Mouse (Mus musculus) heart, adult 2 months (tissue): ENCODE measurements around the gene Tmtc2. TPM values are rescaled to one million over a fixed set of nuclear protein-coding genes. Genes with fewer than 3 reads are reported as not detected.

Experiments used
- DNase-seq, 2 experiments: peaks; one replicate each; pipeline ENCODE4 v3.0.0; 2021
- H3K27ac ChIP-seq: fragments of 200-600 bp; 2 replicates; pipeline ENCODE4 v1.8.1; 2022
- H3K27me3 ChIP-seq: fragments of 200-500 bp; 2 replicates; pipeline ENCODE4 v1.6.1; 2012; ENCODE audit warnings: mild to moderate bottlenecking, low read length, inconsistent platforms, mixed read lengths; ENCODE audit not compliant: control insufficient read depth, insufficient read depth
- H3K36me3 ChIP-seq: fragments of 200-500 bp; 2 replicates; pipeline ENCODE4 v1.6.1; 2012; ENCODE audit warnings: low read length, inconsistent platforms; ENCODE audit not compliant: control insufficient read depth, insufficient read depth
- H3K4me1 ChIP-seq: fragments of 200-500 bp; 2 replicates; pipeline ENCODE4 v1.6.1; 2011; ENCODE audit warnings: low read length; ENCODE audit not compliant: control insufficient read depth, insufficient read depth
- H3K4me3 ChIP-seq: fragments of 200-600 bp; 2 replicates; pipeline ENCODE4 v1.8.1; 2022
- H3K79me2 ChIP-seq: fragments of 200-500 bp; replicated peaks from 2 replicates; pipeline ENCODE4 v1.6.1; 2012; ENCODE audit warnings: mild to moderate bottlenecking, inconsistent platforms, low read length, moderate library complexity, mixed read lengths; ENCODE audit not compliant: control insufficient read depth, insufficient read depth
- H3K9ac ChIP-seq: fragments of 200-500 bp; 2 replicates; pipeline ENCODE4 v1.6.1; 2012; ENCODE audit warnings: low read depth, mild to moderate bottlenecking, control low read depth, inconsistent platforms, low read length, mixed read lengths
- CTCF ChIP-seq: fragments of 200-600 bp; IDR thresholded peaks from 2 replicates; pipeline ENCODE4 v1.8.1; 2022; ENCODE audit warnings: antibody characterized with exemption, mild to moderate bottlenecking, moderate library complexity
- EP300 ChIP-seq: fragments of 200-500 bp; IDR thresholded peaks from 2 replicates; pipeline ENCODE4 v1.6.1; 2011; ENCODE audit warnings: low read depth, low read length, control low read depth; ENCODE audit not compliant: insufficient read depth
- POLR2A ChIP-seq: fragments of 200-500 bp; IDR thresholded peaks from 2 replicates; pipeline ENCODE4 v1.6.1; 2011; ENCODE audit warnings: mild to moderate bottlenecking, low read depth, low read length, control low read depth; ENCODE audit not compliant: insufficient read depth
- WGBS: fragments of 180-500 bp; shearing (Covaris S2); methylation state at CpG from one replicate; pipeline ENCODE4 v1.1.7; 2018; 5-methylcytosine and 5-hydroxymethylcytosine counted together
- intact Hi-C: fragments of 180-260 bp; cut with DNase I; formaldehyde crosslinking; loops from one replicate; pipeline ENCODE4 v1.15.1; 2025
- polyA plus RNA-seq: library from polyadenylated mRNA; depleted of rRNA; stranded (reverse); fragments of >200 nt; gene quantifications from 2 replicates; pipeline ENCODE4 v1.2.3, GENCODE M21; 2012
- total RNA-seq, 2 experiments: library from RNA; stranded (reverse); gene quantifications; 2 replicates each; pipeline ENCODE4 v1.2.3; 2021

The Tmtc2 gene
- total and polyA plus RNA-seq, 3 experiments = 2.6 to 4.4 (median 4.4) TPM

GRCm38 (mm10) chr10:105561548-105561947 lies 12.7 kb downstream of the Tmtc2 start:
- WGBS = 90% methylated on average over 4 of the region's 4 CpGs
- H3K4me1 ChIP-seq = peaks cover 2% of the 10 kb centered on the region; the same call in 1 of the 2 replicates
- intact Hi-C loops = no loop called here
- no peaks in the 10 kb centered on the region for H3K79me2 ChIP-seq
- TF ChIP-seq CTCF (no peak), POLR2A (no peak), EP300 (no peak)
- no peak overlapping the region for H3K9ac ChIP-seq
- no peaks in the 10 kb centered on the region for H3K27me3 ChIP-seq
- H3K4me3 ChIP-seq = no peak overlapping the region
- no peaks in the 10 kb centered on the region; the same call in 1 of the 2 replicates for H3K36me3 ChIP-seq
- no peak for DNase-seq
- H3K27ac ChIP-seq = no peak overlapping the region

GRCm38 (mm10) chr10:105557581-105557980 lies 16.7 kb downstream of the Tmtc2 start:
- Histone ChIP-seq H3K4me3 (no peak overlapping the region), H3K4me1 (peaks cover 2% of the 10 kb centered on the region), H3K27ac (no peak overlapping the region), H3K36me3 (no peaks in the 10 kb centered on the region), H3K27me3 (no peaks in the 10 kb centered on the region), H3K79me2 (no peaks in the 10 kb centered on the region), H3K9ac (no peak overlapping the region)
- DNase-seq = no peak
- 77% methylated on average over 5 of the region's 5 CpGs for WGBS
- intact Hi-C loops = no loop called here
- no peak for TF ChIP-seq CTCF
- TF ChIP-seq EP300 = no peak
- no peak for TF ChIP-seq POLR2A

- Histone ChIP-seq H3K27me3 (no peaks in the 10 kb centered on the region), H3K9ac (no peak overlapping the region), H3K79me2 (no peaks in the 10 kb centered on the region), H3K27ac (no peak overlapping the region), H3K4me3 (no peak overlapping the region), H3K36me3 (no peaks in the 10 kb centered on the region), H3K4me1 (peaks cover 2% of the 10 kb centered on the region)
- no peak for DNase-seq
- 53% methylated on average over 6 of the region's 6 CpGs for WGBS
- intact Hi-C loops = no loop called here
- no peak for TF ChIP-seq EP300
Observed at GRCm38 (mm10) chr10:105556890-105557572, 17.2 kb downstream of the Tmtc2 start.

DNA sequence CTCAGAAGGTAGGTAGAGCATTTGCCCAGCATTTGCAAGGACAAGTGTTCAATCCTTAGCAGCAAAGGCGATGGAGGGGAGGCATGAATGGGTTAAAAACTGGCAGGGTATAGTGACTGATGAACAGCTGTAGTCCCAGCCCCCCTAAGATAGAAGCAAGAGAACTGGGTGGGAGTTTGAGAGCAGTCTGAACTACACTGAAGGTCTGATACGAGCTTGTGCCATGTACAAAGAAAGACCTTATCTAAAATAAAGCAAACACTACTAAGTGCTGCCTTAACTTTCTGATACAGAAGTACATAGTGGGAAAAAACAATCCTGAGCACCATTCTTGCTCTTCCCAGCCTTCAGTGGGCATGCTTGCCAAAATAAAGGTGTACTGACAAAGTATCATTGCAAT lies 20.1 kb downstream of the Tmtc2 start:
- intact Hi-C loops = no loop called here
- Histone ChIP-seq H3K36me3 (no peaks in the 10 kb centered on the region), H3K9ac (no peak overlapping the region), H3K4me1 (peaks cover 2% of the 10 kb centered on the region), H3K27ac (no peak overlapping the region), H3K4me3 (no peak overlapping the region), H3K79me2 (no peaks in the 10 kb centered on the region), H3K27me3 (no peaks in the 10 kb centered on the region)
- 67% methylated on average over 2 of the region's 2 CpGs for WGBS
- TF ChIP-seq CTCF (no peak), EP300 (no peak), POLR2A (no peak)
- no peak for DNase-seq

DNA sequence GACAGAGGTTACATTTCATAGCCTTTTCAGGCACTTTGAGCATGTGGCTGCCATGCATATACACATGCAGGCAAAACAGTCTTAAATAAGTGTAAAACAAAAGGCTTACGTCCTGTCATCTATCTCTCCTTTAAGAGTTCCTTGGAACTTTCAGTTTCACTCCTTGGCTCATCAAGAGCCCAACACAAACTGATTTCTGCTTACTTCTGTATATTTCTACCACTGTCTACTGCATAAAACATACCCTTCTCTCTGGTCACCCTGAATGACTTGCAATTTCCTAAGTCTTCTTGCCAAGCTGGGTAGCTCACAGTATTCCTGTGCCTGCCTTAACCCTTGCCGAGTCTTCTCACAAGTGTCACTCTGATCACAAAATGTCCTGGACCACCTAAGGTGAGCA lies 26.2 kb downstream of the Tmtc2 start:
- TF ChIP-seq EP300 = no peak
- TF ChIP-seq POLR2A = no peak
- TF ChIP-seq CTCF = no peak
- H3K36me3 ChIP-seq = no peaks in the 10 kb centered on the region
- no peak for DNase-seq
- H3K9ac ChIP-seq = no peak overlapping the region
- H3K27me3 ChIP-seq = no peaks in the 10 kb centered on the region
- H3K4me1 ChIP-seq = no peaks in the 10 kb centered on the region
- 76% methylated on average over 2 of the region's 2 CpGs for WGBS
- intact Hi-C loops = no loop called here
- no peaks in the 10 kb centered on the region for H3K79me2 ChIP-seq
- H3K4me3 ChIP-seq = no peak overlapping the region
- H3K27ac ChIP-seq = no peak overlapping the region

- Histone ChIP-seq H3K36me3 (no peaks in the 10 kb centered on the region), H3K4me3 (no peak overlapping the region), H3K27me3 (no peaks in the 10 kb centered on the region), H3K79me2 (no peaks in the 10 kb centered on the region), H3K27ac (no peak overlapping the region), H3K4me1 (no peaks in the 10 kb centered on the region), H3K9ac (no peak overlapping the region)
- 86% methylated on average over 2 of the region's 2 CpGs for whole genome bisulfite sequencing
- DNase-seq = no peak
- TF ChIP-seq EP300 = no peak
- TF ChIP-seq POLR2A = no peak
- no peak for TF ChIP-seq CTCF
- intact Hi-C loops = no loop called here
Observed at GRCm38 (mm10) chr10:105544004-105545003, 29.9 kb downstream of the Tmtc2 start.
